9 mouse cellular contexts compared by ENCODE assay signal in the genomic region with DNA sequence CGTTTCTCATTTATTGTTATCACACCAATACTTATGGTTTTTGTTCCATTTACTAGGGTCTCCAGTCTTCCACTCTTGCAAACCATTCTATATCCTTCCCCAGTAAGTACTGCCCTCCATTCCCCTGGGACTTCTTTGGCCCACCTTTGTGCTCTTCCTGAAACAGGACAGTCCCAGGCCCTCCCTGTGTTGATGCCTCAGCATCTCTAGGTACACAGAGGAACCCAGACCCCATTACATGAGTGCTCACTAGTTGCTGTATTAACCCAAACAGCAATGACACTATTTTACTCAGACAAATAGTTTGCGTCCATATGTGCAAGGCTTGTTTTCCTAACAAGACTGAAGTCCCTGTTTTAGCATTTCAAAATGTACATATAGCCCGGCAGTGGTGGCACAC. TPM values are rescaled to one million over a fixed set of nuclear protein-coding genes. Genes with fewer than 3 reads are reported as not detected.
DNase-seq lines count a peak whose midpoint lies in the region; ATAC-seq and TF ChIP-seq lines count a peak whose summit lies in the region.
"Had no signal": no experiment of that assay in that cellular context is flagged by ENCODE, and none has a peak within 500 bp of the region (broad histone marks: within the 10 kb centered on the region; RNA-seq: fewer than 3 reads in every experiment).

No protein-coding gene starts in this region.

- H3K36me3 ChIP-seq in intestine, embryonic 15.5 days = no peaks in the 10 kb centered on the region
- H3K36me3 ChIP-seq in intestine, postnatal 0 days (ENCODE audit: control insufficient read depth, insufficient read depth) = no peaks in the 10 kb centered on the region
- H3K36me3 ChIP-seq in ES-Bruce4 (ENCODE audit: control insufficient read depth, insufficient read depth, low read length, poor library complexity, severe bottlenecking) = peaks cover 6% of the 10 kb centered on the region; the same call in 1 of the 2 replicates
- no peaks in the 10 kb centered on the region for H3K36me3 ChIP-seq in embryonic facial prominence, embryonic 15.5 days
- H3K36me3 ChIP-seq in liver, embryonic 14.5 days (replicated peaks; ENCODE audit: control insufficient read depth, insufficient read depth, low read depth) = no peaks in the 10 kb centered on the region

- H3K4me3 ChIP-seq in intestine, embryonic 15.5 days (replicated peaks) = no peak overlapping the region
- H3K4me3 ChIP-seq in intestine, postnatal 0 days (ENCODE audit: low read depth, low read length) = no peak overlapping the region
- H3K4me3 ChIP-seq in ES-Bruce4 (ENCODE audit: low read depth, low read length) = peak overlapping the region; percentile 48; the same call in 1 of the 2 replicates
- H3K4me3 ChIP-seq in embryonic facial prominence, embryonic 15.5 days (replicated peaks) = no peak overlapping the region; the same call in 1 of the 2 replicates
- no peak overlapping the region for H3K4me3 ChIP-seq in liver, embryonic 14.5 days (ENCODE audit: insufficient read depth in 1 of 2, low read depth in 2 of 2, low read length in 2 of 2)

- ATAC-seq in intestine, embryonic 15.5 days = no peak
- no peak for ATAC-seq in intestine, postnatal 0 days
- no peak for ATAC-seq in embryonic facial prominence, embryonic 15.5 days (ENCODE audit: insufficient number of reproducible peaks, low FRiP score, low TSS enrichment, low read depth)
- ATAC-seq in liver, embryonic 14.5 days (ENCODE audit: insufficient read depth) = no peak

- WGBS in intestine, embryonic 15.5 days = 81% methylated on average over 3 of the region's 3 CpGs
- WGBS in intestine, postnatal 0 days = 72% methylated on average over 3 of the region's 3 CpGs
- 74% methylated on average over 3 of the region's 3 CpGs for WGBS in embryonic facial prominence, embryonic 15.5 days
- WGBS in liver, embryonic 14.5 days (ENCODE audit: insufficient replicate concordance) = 54% methylated on average over 3 of the region's 3 CpGs

- H3K4me1 ChIP-seq in intestine, embryonic 15.5 days (replicated peaks) = peaks cover 9% of the 10 kb centered on the region; the same call in 1 of the 2 replicates
- H3K4me1 ChIP-seq in intestine, postnatal 0 days (replicated peaks; ENCODE audit: control insufficient read depth, insufficient read depth, low read length) = 0 out of 2 replicates have a peak, but pooled peaks cover 3% of the 10 kb centered on the region
- peaks cover 2% of the 10 kb centered on the region for H3K4me1 ChIP-seq in ES-Bruce4 (ENCODE audit: control insufficient read depth, insufficient read depth, low read length)
- H3K4me1 ChIP-seq in embryonic facial prominence, embryonic 15.5 days = peaks cover 11% of the 10 kb centered on the region; the same call in 1 of the 2 replicates
- peaks cover 2 to 10% of the 10 kb centered on the region in 2 experiments; a peak in 2 of 4 replicates for H3K4me1 ChIP-seq in liver, embryonic 14.5 days (replicated peaks; ENCODE audit: control insufficient read depth in 2 of 2, insufficient read depth in 2 of 2, low read length in 1 of 2)

- no peaks in the 10 kb centered on the region for H3K27me3 ChIP-seq in intestine, embryonic 15.5 days (replicated peaks)
- no peaks in the 10 kb centered on the region for H3K27me3 ChIP-seq in intestine, postnatal 0 days (replicated peaks; ENCODE audit: control insufficient read depth, insufficient read depth, low read length)
- no peaks in the 10 kb centered on the region for H3K27me3 ChIP-seq in ES-Bruce4 (ENCODE audit: control insufficient read depth, insufficient read depth, low read length, poor library complexity, severe bottlenecking)
- no peaks in the 10 kb centered on the region for H3K27me3 ChIP-seq in embryonic facial prominence, embryonic 15.5 days
- no peaks in the 10 kb centered on the region for H3K27me3 ChIP-seq in liver, embryonic 14.5 days (ENCODE audit: control insufficient read depth, insufficient read depth, low read length)

- TF ChIP-seq CTCF in intestine, postnatal 0 days (IDR thresholded peaks at IDR 0.05; ENCODE audit: low read depth) = no peak
- no peak for TF ChIP-seq CTCF in ES-Bruce4 (IDR thresholded peaks at IDR 0.05; ENCODE audit: low read depth, low read length)
- no peak for TF ChIP-seq CTCF in liver, embryonic 14.5 days (IDR thresholded peaks at IDR 0.05; ENCODE audit: low read depth)

- no peak overlapping the region for H3K9ac ChIP-seq in intestine, embryonic 15.5 days
- no peak overlapping the region for H3K9ac ChIP-seq in intestine, postnatal 0 days (ENCODE audit: low read depth, low read length)
- H3K9ac ChIP-seq in ES-Bruce4 (ENCODE audit: low read depth, poor library complexity, severe bottlenecking) = peak overlapping the region; percentile 99; the same call in 1 of the 2 replicates
- H3K9ac ChIP-seq in embryonic facial prominence, embryonic 15.5 days = no peak overlapping the region
- H3K9ac ChIP-seq in liver, embryonic 14.5 days (replicated peaks) = no peak overlapping the region

- 0 out of 2 replicates have a peak overlapping the region, but pooled peaks have one; percentile 79 for H3K4me2 ChIP-seq in intestine, embryonic 15.5 days (replicated peaks)
- no peak overlapping the region for H3K4me2 ChIP-seq in intestine, postnatal 0 days (replicated peaks; ENCODE audit: low read depth)
- H3K4me2 ChIP-seq in embryonic facial prominence, embryonic 15.5 days (replicated peaks) = peak overlapping the region; percentile 80; the same call in 1 of the 2 replicates
- H3K4me2 ChIP-seq in liver, embryonic 14.5 days (ENCODE audit: low read depth) = peak overlapping the region; percentile 98

- H3K9me3 ChIP-seq in intestine, embryonic 15.5 days = no peaks in the 10 kb centered on the region
- no peaks in the 10 kb centered on the region for H3K9me3 ChIP-seq in intestine, postnatal 0 days (ENCODE audit: control insufficient read depth)
- H3K9me3 ChIP-seq in ES-Bruce4 (replicated peaks; ENCODE audit: control insufficient read depth, insufficient read depth, low read length, poor library complexity, severe bottlenecking) = no peaks in the 10 kb centered on the region
- no peaks in the 10 kb centered on the region for H3K9me3 ChIP-seq in embryonic facial prominence, embryonic 15.5 days (replicated peaks)
- no peaks in the 10 kb centered on the region for H3K9me3 ChIP-seq in liver, embryonic 14.5 days (ENCODE audit: control insufficient read depth, low read length)

- no peak for TF ChIP-seq EP300 in ES-Bruce4 (IDR thresholded peaks at IDR 0.05; ENCODE audit: insufficient read depth, low read depth, low read length)
- TF ChIP-seq EP300 in liver, embryonic 14.5 days (IDR thresholded peaks at IDR 0.05; ENCODE audit: low read depth) = no peak

- no peak for DNase-seq in liver, embryonic 14.5 days (ENCODE audit: low read depth in 3 of 3, low spot score in 3 of 3)
- DNase-seq in urinary bladder, adult 2 months (ENCODE audit: low spot score) = no peak
- no peak for DNase-seq in urinary bladder, postnatal 10 days (ENCODE audit: low spot score)
- DNase-seq in gastrocnemius, adult 18-20 months (ENCODE audit: low spot score) = no peak
- DNase-seq: cerebellum, adult 11-12 months had no signal

- H3K27ac ChIP-seq in intestine, embryonic 15.5 days = no peak overlapping the region
- no peak overlapping the region for H3K27ac ChIP-seq in intestine, postnatal 0 days (ENCODE audit: low read depth, low read length)
- 0 out of 2 replicates have a peak overlapping the region, but pooled peaks have one; percentile 22 for H3K27ac ChIP-seq in ES-Bruce4 (ENCODE audit: insufficient read depth, low read length)
- H3K27ac ChIP-seq in embryonic facial prominence, embryonic 15.5 days (replicated peaks) = no peak overlapping the region
- H3K27ac ChIP-seq in liver, embryonic 14.5 days = no peak overlapping the region

- no peak for TF ChIP-seq POLR2A in ES-Bruce4 (IDR thresholded peaks at IDR 0.05; ENCODE audit: insufficient read depth, low read length)

RNA-seq across cellular contexts. Expression of a gene that starts 1.6 kb away (rescaled TPM):
- polyA plus RNA-seq in intestine, embryonic 15.5 days (2015; fragmentation: Nextera tagmentation; extraction: Ambion mirVana) = 11.4 and 13.3 TPM in 2 replicates
- 9.3 and 10.4 TPM in 2 replicates for polyA plus RNA-seq in intestine, postnatal 0 days (2015; fragmentation: Nextera tagmentation; extraction: Ambion mirVana)
- polyA plus RNA-seq in ES-Bruce4 (2011; ENCODE audit: insufficient read depth, insufficient read length, low read depth, missing spikeins) = 125 and 133 TPM in 2 replicates
- polyA plus RNA-seq in embryonic facial prominence, embryonic 15.5 days (2015; fragmentation: Nextera tagmentation; extraction: Ambion mirVana) = 12.4 and 14.4 TPM in 2 replicates
- polyA plus RNA-seq in liver, embryonic 14.5 days (2012; rRNA removed) = 2.7 and 5.4 TPM in 2 replicates
- polyA plus RNA-seq in liver, embryonic 14.5 days (2014; fragmentation: Nextera tagmentation; extraction: Ambion mirVana) = 4.9 and 6.5 TPM in 2 replicates
- polyA plus RNA-seq in urinary bladder, adult 2 months (2012; rRNA removed) = 9.6 and 13.2 TPM in 2 replicates
- 10 to 100 TPM; 70.1 to 79.0 TPM for total RNA-seq in gastrocnemius, adult 18-20 months (2021)

RNA-seq across cellular contexts. Expression of a gene that starts 17.0 kb away (rescaled TPM):
- polyA plus RNA-seq in intestine, embryonic 15.5 days (2015; fragmentation: Nextera tagmentation; extraction: Ambion mirVana) = 94.7 and 127 TPM in 2 replicates
- 65.4 TPM in 2 replicates for polyA plus RNA-seq in intestine, postnatal 0 days (2015; fragmentation: Nextera tagmentation; extraction: Ambion mirVana)
- polyA plus RNA-seq in ES-Bruce4 (2011; ENCODE audit: insufficient read depth, insufficient read length, low read depth, missing spikeins) = 188 and 191 TPM in 2 replicates
- polyA plus RNA-seq in embryonic facial prominence, embryonic 15.5 days (2015; fragmentation: Nextera tagmentation; extraction: Ambion mirVana) = 86.0 and 86.5 TPM in 2 replicates
- 6.2 and 14.9 TPM in 2 replicates for polyA plus RNA-seq in liver, embryonic 14.5 days (2012; rRNA removed)
- polyA plus RNA-seq in liver, embryonic 14.5 days (2014; fragmentation: Nextera tagmentation; extraction: Ambion mirVana) = 71.4 and 72.3 TPM in 2 replicates
- 22.9 and 24.6 TPM in 2 replicates for polyA plus RNA-seq in urinary bladder, adult 2 months (2012; rRNA removed)
- 10 to 100 TPM; 16.7 to 18.0 TPM for total RNA-seq in gastrocnemius, adult 18-20 months (2021)

RNA-seq across cellular contexts. Expression of a gene that starts 17.1 kb away (rescaled TPM):
- 25.6 and 26.6 TPM in 2 replicates for polyA plus RNA-seq in intestine, embryonic 15.5 days (2015; fragmentation: Nextera tagmentation; extraction: Ambion mirVana)
- 10.6 and 13.1 TPM in 2 replicates for polyA plus RNA-seq in intestine, postnatal 0 days (2015; fragmentation: Nextera tagmentation; extraction: Ambion mirVana)
- 44.5 and 50.5 TPM in 2 replicates for polyA plus RNA-seq in ES-Bruce4 (2011; ENCODE audit: insufficient read depth, insufficient read length, low read depth, missing spikeins)
- 28.0 and 32.9 TPM in 2 replicates for polyA plus RNA-seq in embryonic facial prominence, embryonic 15.5 days (2015; fragmentation: Nextera tagmentation; extraction: Ambion mirVana)
- polyA plus RNA-seq in liver, embryonic 14.5 days (2012; rRNA removed) = 11.7 and 14.6 TPM in 2 replicates
- 6.0 and 6.9 TPM in 2 replicates for polyA plus RNA-seq in liver, embryonic 14.5 days (2014; fragmentation: Nextera tagmentation; extraction: Ambion mirVana)
- polyA plus RNA-seq in urinary bladder, adult 2 months (2012; rRNA removed) = 15.4 and 20.9 TPM in 2 replicates
- total RNA-seq in gastrocnemius, adult 18-20 months (2021) = 1 to 10 TPM; 3.9 to 5.2 TPM
